Mouse (Mus musculus) cerebellum, adult 2 months (tissue): ENCODE results near the gene Abca7.

Experiments
- CTCF ChIP-seq: fragments of 200-500 bp; IDR thresholded peaks from 2 replicates; pipeline ENCODE4 v1.5.1; 2011; ENCODE audit warnings: low read depth, mild to moderate bottlenecking, control low read depth, low read length, moderate library complexity, borderline replicate concordance; ENCODE audit not compliant: insufficient read depth
- POLR2A ChIP-seq: fragments of 200-500 bp; IDR thresholded peaks from 2 replicates; pipeline ENCODE4 v1.6.1; 2011; ENCODE audit warnings: low read length, control low read depth, borderline replicate concordance; ENCODE audit not compliant: insufficient read depth

- TF ChIP-seq POLR2A, result no peak
- TF ChIP-seq CTCF, result no peak
Observed at GRCm38 (mm10) chr10:79977324-79977723, 19.0 kb upstream of the Abca7 start.
